Mouse (Mus musculus) cortical plate, adult 2 months (tissue): ENCODE results near the gene Rac2. TPM values are rescaled to one million over a fixed set of nuclear protein-coding genes. Genes with fewer than 3 reads are reported as not detected.

Experiments
- H3K27ac ChIP-seq: fragments of 200-500 bp; 2 replicates; pipeline ENCODE4 v1.5.1; 2012; ENCODE audit warnings: low read length, control low read depth, inconsistent platforms; ENCODE audit not compliant: insufficient read depth
- H3K4me1 ChIP-seq: fragments of 200-500 bp; 2 replicates; pipeline ENCODE4 v1.6.1; 2011; ENCODE audit warnings: low read length; ENCODE audit not compliant: control insufficient read depth, insufficient read depth
- H3K4me3 ChIP-seq: fragments of 200-500 bp; 2 replicates; pipeline ENCODE4 v1.5.1; 2011; ENCODE audit warnings: mild to moderate bottlenecking, low read length, control low read depth; ENCODE audit not compliant: insufficient read depth
- CTCF ChIP-seq: fragments of 200-500 bp; IDR thresholded peaks from 2 replicates; pipeline ENCODE4 v1.5.1; 2011; ENCODE audit warnings: mild to moderate bottlenecking, control low read depth, low read length; ENCODE audit not compliant: insufficient read depth; ENCODE audit errors: extremely low read depth
- POLR2A ChIP-seq: fragments of 200-500 bp; IDR thresholded peaks from 2 replicates; pipeline ENCODE4 v1.6.1; 2011; ENCODE audit warnings: mild to moderate bottlenecking, low read length, control low read depth; ENCODE audit not compliant: insufficient read depth; ENCODE audit errors: extremely low read depth
- polyA plus RNA-seq: library from polyadenylated mRNA; depleted of rRNA; stranded (reverse); fragments of >200 nt; gene quantifications from 2 replicates; pipeline ENCODE4 v1.2.3, GENCODE M21; 2012

Rac2 gene
- polyA plus RNA-seq, 1 experiment = 7.2 TPM

- Histone ChIP-seq H3K4me1 (peaks cover 2% of the 10 kb centered on the region; the same call in 1 of the 2 replicates), H3K27ac (no peak overlapping the region), H3K4me3 (no peak overlapping the region)
- no peak for TF ChIP-seq POLR2A
- no peak for TF ChIP-seq CTCF
Observed at GRCm38 (mm10) chr15:78535723-78536421, 36.7 kb downstream of the Rac2 start.

- H3K4me1 ChIP-seq = peaks cover 4% of the 10 kb centered on the region
- TF ChIP-seq CTCF (no peak), POLR2A (no peak)
- H3K27ac ChIP-seq = no peak overlapping the region
- no peak overlapping the region for H3K4me3 ChIP-seq
Observed at GRCm38 (mm10) chr15:78533346-78533835, 39.2 kb downstream of the Rac2 start.

- H3K27ac ChIP-seq = no peak overlapping the region
- TF ChIP-seq CTCF = no peak
- TF ChIP-seq POLR2A = no peak
- H3K4me1 ChIP-seq = peaks cover 4% of the 10 kb centered on the region
- H3K4me3 ChIP-seq = no peak overlapping the region
Observed at GRCm38 (mm10) chr15:78532566-78533345, 39.8 kb downstream of the Rac2 start.

DNA sequence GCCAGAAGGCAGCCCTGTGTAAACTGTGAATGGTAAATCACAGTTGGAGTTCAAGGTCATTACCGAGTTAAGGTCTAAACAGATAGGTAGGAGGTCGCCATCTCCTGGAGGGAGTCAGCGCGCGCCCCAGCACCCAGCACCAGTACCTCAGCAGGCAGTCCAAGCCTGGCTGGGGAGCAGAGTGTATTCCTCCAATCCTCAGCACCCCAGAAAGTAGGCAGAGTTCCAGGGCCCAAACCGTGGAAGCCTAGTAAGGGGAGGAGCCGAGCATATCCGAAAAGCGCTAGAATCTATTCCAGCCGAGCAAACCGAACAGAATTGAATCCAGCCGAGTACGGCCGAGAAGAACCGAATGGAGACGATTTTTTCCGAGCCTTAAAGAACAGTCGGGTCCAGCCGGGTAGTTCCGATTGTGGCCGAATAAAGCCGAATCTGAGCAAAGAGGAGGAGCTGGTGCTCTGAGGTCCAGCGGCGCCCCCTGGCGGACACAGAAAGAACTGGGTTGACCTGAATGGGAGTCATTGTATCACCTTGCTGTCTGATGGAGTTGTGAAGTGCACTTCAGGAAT is 40.6 kb downstream of the Rac2 start:
- Histone ChIP-seq H3K4me1 (peaks cover 4% of the 10 kb centered on the region), H3K4me3 (peak overlapping the region; percentile 3; the same call in 1 of the 2 replicates), H3K27ac (peak overlapping the region; percentile 5; the same call in 1 of the 2 replicates)
- TF ChIP-seq CTCF = peak; percentile 96
- TF ChIP-seq POLR2A = no peak

DNA sequence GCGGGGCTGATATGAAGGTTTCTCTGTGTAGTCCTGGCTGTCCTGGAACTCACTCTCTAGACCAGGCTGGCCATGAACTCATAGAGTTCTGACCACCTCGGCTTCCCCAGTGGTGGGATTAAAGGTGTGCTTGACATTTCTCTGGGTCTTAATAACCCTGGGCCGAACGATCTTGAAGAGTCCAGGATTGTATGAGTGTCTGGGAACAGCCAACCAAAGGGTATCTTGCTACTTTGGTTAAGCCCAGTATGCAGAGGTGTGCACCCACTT is 41.2 kb downstream of the Rac2 start:
- Histone ChIP-seq H3K4me3 (no peak overlapping the region), H3K4me1 (peaks cover 4% of the 10 kb centered on the region), H3K27ac (no peak overlapping the region)
- no peak for TF ChIP-seq CTCF
- TF ChIP-seq POLR2A = no peak

GRCm38 (mm10) chr15:78530671-78531450 is 41.7 kb downstream of the Rac2 start, which contains the start of gene C1qtnf6:
TSS of gene C1qtnf6 (minus strand) at chr15:78531416.
- TF ChIP-seq CTCF (no peak), POLR2A (no peak)
- Histone ChIP-seq H3K4me3 (peak within 1 kb of the TSS; percentile 3; the same call in 1 of the 2 replicates), H3K4me1 (peaks cover 4% of the 10 kb centered on the region), H3K27ac (peak within 1 kb of the TSS; percentile 5; the same call in 1 of the 2 replicates)

DNA sequence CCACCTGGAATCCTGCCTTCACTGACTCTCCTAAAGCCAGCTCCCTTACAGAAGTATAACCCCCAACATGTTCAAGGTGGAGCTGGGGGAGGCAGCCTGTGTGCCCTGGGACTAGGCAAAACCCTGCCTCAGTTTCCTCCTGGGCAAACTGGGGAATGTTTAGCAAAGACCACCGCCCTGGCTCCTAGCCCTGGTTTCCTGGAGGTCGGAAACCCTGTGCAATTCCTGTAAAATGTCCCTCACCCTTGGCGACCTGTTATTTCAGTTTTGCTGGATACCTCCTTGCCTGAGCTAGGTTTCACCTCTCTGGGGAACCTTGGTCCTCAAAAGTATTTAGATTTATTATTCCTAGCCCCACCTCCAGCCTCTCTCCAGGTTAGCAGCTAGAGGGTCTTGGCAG is 42.4 kb downstream of the Rac2 start:
- Histone ChIP-seq H3K27ac (no peak overlapping the region), H3K4me1 (peaks cover 4% of the 10 kb centered on the region)
- TF ChIP-seq CTCF (no peak), POLR2A (no peak)

DNA sequence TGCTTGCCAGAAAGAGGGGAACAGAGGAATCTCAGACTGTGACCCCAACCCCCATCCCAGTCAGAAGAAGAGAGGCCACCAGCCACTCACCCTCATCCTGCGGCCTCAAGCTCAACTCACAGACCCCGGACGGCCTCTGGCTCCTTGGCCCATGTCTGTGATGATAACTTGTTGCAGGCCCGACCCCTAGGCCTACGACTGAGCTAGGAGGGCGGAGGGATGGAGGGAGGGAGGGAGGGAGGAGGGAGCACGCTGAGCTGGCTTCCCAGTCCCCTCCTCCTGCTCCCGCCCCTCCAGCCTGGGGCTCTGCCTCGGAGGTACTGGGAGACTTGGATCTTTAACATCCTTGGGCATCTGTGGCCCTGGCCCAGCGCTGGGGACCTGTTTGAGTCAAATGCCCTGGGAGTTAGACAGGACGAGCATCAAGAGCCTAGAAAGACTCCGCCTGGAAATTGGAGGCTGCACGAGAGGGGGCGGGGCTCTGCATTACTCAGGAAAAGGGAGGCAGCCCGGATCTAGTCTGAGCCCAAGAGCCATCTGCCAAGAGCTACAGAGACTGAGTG is 43.1 kb downstream of the Rac2 start:
- TF ChIP-seq POLR2A (no peak), CTCF (no peak)
- 0 out of 2 replicates have a peak overlapping the region, but pooled peaks have one; percentile 39 for H3K27ac ChIP-seq
- peaks cover 4% of the 10 kb centered on the region for H3K4me1 ChIP-seq
- peak overlapping the region; percentile 35 for H3K4me3 ChIP-seq

More for the DNA sequence above, 42.4 kb downstream of the Rac2 start:
- H3K4me3 ChIP-seq = no peak overlapping the region
